Mouse (Mus musculus): ENCODE data around the gene Cryzl1. TPM values are rescaled to one million over a fixed set of nuclear protein-coding genes. Genes with fewer than 3 reads are reported as not detected.

The Cryzl1 gene
- polyA plus RNA-seq, 1 experiment from 2014 or later: 63.7 TPM

GRCm38 (mm10) chr16:91761761-91762160 is 33.0 kb upstream of the Cryzl1 start:
- WGBS: 85% methylated on average over 3 of the region's 3 CpGs
- no peak overlapping the region for H3K27ac ChIP-seq (replicated peaks)

GRCm38 (mm10) chr16:91761202-91761601 is 32.4 kb upstream of the Cryzl1 start:
- Histone ChIP-seq H3K36me3 (replicated peaks) (peaks cover 16% of the 10 kb centered on the region), H3K4me3 (no peak overlapping the region), H3K27ac (replicated peaks) (no peak overlapping the region), H3K27me3 (replicated peaks; ENCODE audit: low read depth, poor library complexity, severe bottlenecking) (no peaks in the 10 kb centered on the region), H3K9me3 (no peaks in the 10 kb centered on the region), H3K4me1 (peaks cover 45% of the 10 kb centered on the region)
- 92% methylated on average over 9 of the region's 9 CpGs for WGBS
- DNase-seq (ENCODE audit: low spot score): no peak

More at GRCm38 (mm10) chr16:91761761-91762160, 33.0 kb upstream of the Cryzl1 start:
- H3K36me3 ChIP-seq (replicated peaks): peaks cover 10% of the 10 kb centered on the region
- H3K27me3 ChIP-seq (replicated peaks; ENCODE audit: low read depth, poor library complexity, severe bottlenecking): no peaks in the 10 kb centered on the region
- no peak for DNase-seq (ENCODE audit: low spot score)
- H3K9me3 ChIP-seq: no peaks in the 10 kb centered on the region
- H3K4me1 ChIP-seq: peaks cover 48% of the 10 kb centered on the region
- no peak overlapping the region for H3K4me3 ChIP-seq

- no peak for DNase-seq (ENCODE audit: low spot score)
- Histone ChIP-seq H3K36me3 (replicated peaks) (peaks cover 39% of the 10 kb centered on the region), H3K4me3 (no peak overlapping the region), H3K4me1 (peaks cover 20% of the 10 kb centered on the region), H3K27ac (replicated peaks) (no peak overlapping the region), H3K27me3 (replicated peaks; ENCODE audit: low read depth, poor library complexity, severe bottlenecking) (no peaks in the 10 kb centered on the region), H3K9me3 (no peaks in the 10 kb centered on the region)
- WGBS: 92% methylated on average over 6 of the region's 6 CpGs
Measured at GRCm38 (mm10) chr16:91754957-91755356, 26.2 kb upstream of the Cryzl1 start.

- WGBS: 90% methylated on average over 4 of the region's 4 CpGs
- DNase-seq (ENCODE audit: low spot score): no peak
- H3K9me3 ChIP-seq: no peaks in the 10 kb centered on the region
- no peak overlapping the region for H3K4me3 ChIP-seq
- no peak overlapping the region for H3K27ac ChIP-seq (replicated peaks)
- H3K36me3 ChIP-seq (replicated peaks): peaks cover 41% of the 10 kb centered on the region
- no peaks in the 10 kb centered on the region for H3K27me3 ChIP-seq (replicated peaks; ENCODE audit: low read depth, poor library complexity, severe bottlenecking)
- H3K4me1 ChIP-seq: peaks cover 20% of the 10 kb centered on the region
Measured at GRCm38 (mm10) chr16:91753611-91754010, 24.8 kb upstream of the Cryzl1 start.

GRCm38 (mm10) chr16:91751644-91752385 is 23.0 kb upstream of the Cryzl1 start:
- no peak overlapping the region for H3K4me3 ChIP-seq
- peaks cover 42% of the 10 kb centered on the region for H3K36me3 ChIP-seq (replicated peaks)
- no peak for DNase-seq (ENCODE audit: low spot score)
- 84% methylated on average over 13 of the region's 13 CpGs for WGBS
- no peaks in the 10 kb centered on the region for H3K27me3 ChIP-seq (replicated peaks; ENCODE audit: low read depth, poor library complexity, severe bottlenecking)
- H3K9me3 ChIP-seq: no peaks in the 10 kb centered on the region
- peaks cover 21% of the 10 kb centered on the region for H3K4me1 ChIP-seq
- no peak overlapping the region for H3K27ac ChIP-seq (replicated peaks)

GRCm38 (mm10) chr16:91747567-91747966 is 18.8 kb upstream of the Cryzl1 start:
- H3K27me3 ChIP-seq (replicated peaks; ENCODE audit: low read depth, poor library complexity, severe bottlenecking): no peaks in the 10 kb centered on the region
- no peak overlapping the region for H3K4me3 ChIP-seq
- H3K4me1 ChIP-seq: peaks cover 43% of the 10 kb centered on the region
- H3K27ac ChIP-seq (replicated peaks): no peak overlapping the region
- no peaks in the 10 kb centered on the region for H3K9me3 ChIP-seq
- DNase-seq (ENCODE audit: low spot score): no peak
- H3K36me3 ChIP-seq (replicated peaks): peaks cover 23% of the 10 kb centered on the region
- 87% methylated on average over 6 of the region's 6 CpGs for WGBS

- H3K4me3 ChIP-seq: peak overlapping the region; percentile 30; the same call in 1 of the 2 replicates
- H3K9me3 ChIP-seq: no peaks in the 10 kb centered on the region
- H3K36me3 ChIP-seq (replicated peaks): peaks cover 18% of the 10 kb centered on the region
- H3K27ac ChIP-seq (replicated peaks): peak overlapping the region; percentile 52
- DNase-seq (ENCODE audit: low spot score): peak; percentile 79
- 40% methylated on average over 14 of the region's 14 CpGs for WGBS
- H3K27me3 ChIP-seq (replicated peaks; ENCODE audit: low read depth, poor library complexity, severe bottlenecking): no peaks in the 10 kb centered on the region
- H3K4me1 ChIP-seq: peaks cover 39% of the 10 kb centered on the region
Measured at GRCm38 (mm10) chr16:91746101-91746950, 17.6 kb upstream of the Cryzl1 start.

GRCm38 (mm10) chr16:91743055-91743454 is 14.3 kb upstream of the Cryzl1 start:
- H3K27ac ChIP-seq (replicated peaks): no peak overlapping the region
- H3K4me3 ChIP-seq: no peak overlapping the region
- H3K27me3 ChIP-seq (replicated peaks; ENCODE audit: low read depth, poor library complexity, severe bottlenecking): no peaks in the 10 kb centered on the region
- 68% methylated on average over 7 of the region's 7 CpGs for WGBS
- DNase-seq (ENCODE audit: low spot score): no peak
- H3K9me3 ChIP-seq: no peaks in the 10 kb centered on the region
- H3K36me3 ChIP-seq (replicated peaks): peaks cover 12% of the 10 kb centered on the region; the same call in 1 of the 2 replicates
- H3K4me1 ChIP-seq: peaks cover 68% of the 10 kb centered on the region

- H3K27ac ChIP-seq (replicated peaks): no peak overlapping the region
Measured at GRCm38 (mm10) chr16:91740918-91741255, 12.1 kb upstream of the Cryzl1 start.

GRCm38 (mm10) chr16:91740184-91740917 is 11.6 kb upstream of the Cryzl1 start:
- Histone ChIP-seq H3K27ac (replicated peaks) (no peak overlapping the region; the same call in 1 of the 2 replicates), H3K9me3 (no peaks in the 10 kb centered on the region), H3K36me3 (replicated peaks) (peaks cover 12% of the 10 kb centered on the region; the same call in 1 of the 2 replicates), H3K4me1 (peaks cover 68% of the 10 kb centered on the region), H3K4me3 (no peak overlapping the region), H3K27me3 (replicated peaks; ENCODE audit: low read depth, poor library complexity, severe bottlenecking) (no peaks in the 10 kb centered on the region)
- no peak for DNase-seq (ENCODE audit: low spot score)
- WGBS: 60% methylated on average over 8 of the region's 8 CpGs

More at GRCm38 (mm10) chr16:91740918-91741255, 12.1 kb upstream of the Cryzl1 start:
- H3K9me3 ChIP-seq: no peaks in the 10 kb centered on the region
- DNase-seq (ENCODE audit: low spot score): no peak
- no peaks in the 10 kb centered on the region for H3K27me3 ChIP-seq (replicated peaks; ENCODE audit: low read depth, poor library complexity, severe bottlenecking)
- 63% methylated on average over 7 of the region's 7 CpGs for WGBS
- H3K4me3 ChIP-seq: no peak overlapping the region
- H3K4me1 ChIP-seq: peaks cover 70% of the 10 kb centered on the region
- peaks cover 12% of the 10 kb centered on the region; the same call in 1 of the 2 replicates for H3K36me3 ChIP-seq (replicated peaks)

GRCm38 (mm10) chr16:91738505-91738904 is 9.7 kb upstream of the Cryzl1 start:
- peaks cover 8% of the 10 kb centered on the region; the same call in 1 of the 2 replicates for H3K36me3 ChIP-seq (replicated peaks)
- no peaks in the 10 kb centered on the region for H3K9me3 ChIP-seq
- H3K4me3 ChIP-seq: no peak overlapping the region
- H3K27me3 ChIP-seq (replicated peaks; ENCODE audit: low read depth, poor library complexity, severe bottlenecking): no peaks in the 10 kb centered on the region
- no peak for DNase-seq (ENCODE audit: low spot score)
- no peak overlapping the region for H3K27ac ChIP-seq (replicated peaks)
- peaks cover 70% of the 10 kb centered on the region for H3K4me1 ChIP-seq
- 87% methylated on average over 6 of the region's 6 CpGs for WGBS

Measured in embryonic facial prominence, embryonic 10.5 days (tissue).